Mouse (Mus musculus) hindbrain, postnatal 0 days (tissue): ENCODE data around the gene Ntrk3. TPM values are rescaled to one million over a fixed set of nuclear protein-coding genes. Genes with fewer than 3 reads are reported as not detected.

Experiments
- ATAC-seq: fragments of 200-750 bp; cut with Nextera tagmentation; 2 replicates; pipeline ENCODE4 v1.8.0; 2017; ENCODE audit warnings: mild to moderate bottlenecking, moderate TSS enrichment, moderate library complexity
- DNase-seq: peaks from one replicate; pipeline ENCODE4 v3.0.0-alpha.2; 2015; ENCODE audit warnings: low spot score
- H3K27ac ChIP-seq: fragments of 300-500 bp; sonication (generic); 2 replicates; pipeline ENCODE4 v1.5.1; 2014; ENCODE audit warnings: mild to moderate bottlenecking
- H3K27me3 ChIP-seq: fragments of 300-500 bp; sonication (generic); 2 replicates; pipeline ENCODE4 v1.6.1; 2014; ENCODE audit warnings: low read length, mixed read lengths; ENCODE audit not compliant: insufficient read depth
- H3K36me3 ChIP-seq: fragments of 300-500 bp; sonication (generic); 2 replicates; pipeline ENCODE4 v1.6.1; 2014; ENCODE audit warnings: low read length, mixed read lengths; ENCODE audit not compliant: insufficient read depth
- H3K4me1 ChIP-seq: fragments of 300-500 bp; sonication (generic); 2 replicates; pipeline ENCODE4 v1.6.1; 2014; ENCODE audit warnings: antibody characterized with exemption, low read length, mixed read lengths; ENCODE audit not compliant: insufficient read depth
- H3K4me2 ChIP-seq: fragments of 300-500 bp; sonication (generic); 2 replicates; pipeline ENCODE4 v1.6.1; 2014; ENCODE audit warnings: low read depth, mild to moderate bottlenecking, low read length, moderate library complexity, mixed read lengths
- H3K4me3 ChIP-seq: fragments of 300-500 bp; sonication (generic); 2 replicates; pipeline ENCODE4 v1.5.1; 2014; ENCODE audit warnings: low read length
- H3K9ac ChIP-seq: fragments of 300-500 bp; sonication (generic); replicated peaks from 2 replicates; pipeline ENCODE4 v1.6.1; 2014; ENCODE audit warnings: mild to moderate bottlenecking, low read length, moderate library complexity, mixed read lengths
- H3K9me3 ChIP-seq: fragments of 300-500 bp; sonication (generic); 2 replicates; pipeline ENCODE4 v1.6.1; 2016; ENCODE audit warnings: low read length, mixed read lengths
- CTCF ChIP-seq: IDR thresholded peaks from 2 replicates; pipeline ENCODE4 v1.5.1; 2016; ENCODE audit warnings: antibody characterized with exemption, control low read depth, low read depth
- WGBS: fragments of 180-500 bp; shearing (Covaris S2); extraction: QIAGEN DNeasy Blood & Tissue Kit; methylation state at CpG from one replicate; pipeline ENCODE4 v1.1.7; 2014; 5-methylcytosine and 5-hydroxymethylcytosine counted together
- polyA plus RNA-seq: library from polyadenylated mRNA; unstranded; fragments of >200 nt; fragmentation: Nextera tagmentation; extraction: Ambion mirVana; gene quantifications from 2 replicates; pipeline ENCODE4 v1.2.1, GENCODE M21; 2015
- total RNA-seq: library from RNA; depleted of rRNA; stranded (reverse); fragments of >200 nt; gene quantifications from 2 replicates; pipeline ENCODE4 v1.2.3, GENCODE M21; 2014

Gene Ntrk3
- total and polyA plus RNA-seq, 2 experiments from 2014 or later, result 23.5 to 90.8 TPM

- no peaks in the 10 kb centered on the region for H3K9me3 ChIP-seq
- WGBS, result 79% methylated on average over 12 of the region's 12 CpGs
Observed at GRCm38 (mm10) chr7:78767929-78768531, 30.2 kb upstream of the Ntrk3 start.

DNA sequence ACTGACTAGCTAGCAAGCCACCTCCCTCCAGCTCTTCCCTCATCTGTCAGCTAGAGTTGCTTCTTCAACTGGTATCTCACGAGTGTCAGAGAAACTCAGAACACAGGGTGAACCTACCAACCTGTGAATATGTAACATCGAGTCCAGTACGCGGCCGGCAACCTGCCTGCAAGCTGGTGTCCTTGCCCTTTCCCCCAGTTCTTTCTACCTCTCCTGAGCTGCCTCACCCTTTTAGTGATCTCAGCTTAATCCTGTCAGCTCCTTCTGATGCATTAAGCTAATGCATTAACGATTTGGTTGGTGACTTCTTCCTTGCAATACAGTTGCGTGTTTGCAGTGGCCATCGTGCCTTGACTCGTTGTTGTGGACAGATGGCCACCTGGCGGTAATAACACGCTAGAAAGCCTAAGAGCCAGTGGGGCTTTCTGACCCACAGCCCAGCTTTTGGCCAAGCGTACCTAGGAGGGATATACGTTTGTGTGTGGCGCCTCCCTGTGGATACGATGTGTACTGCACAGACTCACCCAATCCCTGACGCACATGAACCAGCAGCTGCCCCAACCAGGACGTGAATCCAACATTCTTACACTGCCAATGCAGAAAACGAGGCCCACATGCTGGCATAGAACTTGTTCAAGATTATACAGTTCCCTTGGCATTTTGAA is 28.3 kb upstream of the Ntrk3 start:
- peak; percentile 85 for ATAC-seq
- no peak overlapping the region for H3K27ac ChIP-seq
- H3K4me2 ChIP-seq, result peak overlapping the region; percentile 27; the same call in 1 of the 2 replicates
- H3K36me3 ChIP-seq, result no peaks in the 10 kb centered on the region
- no peaks in the 10 kb centered on the region for H3K27me3 ChIP-seq
- H3K9me3 ChIP-seq, result no peaks in the 10 kb centered on the region
- H3K4me1 ChIP-seq, result peaks cover 3% of the 10 kb centered on the region; the same call in 1 of the 2 replicates
- peak; percentile 96 for DNase-seq
- 18% methylated on average over 18 of the region's 18 CpGs for WGBS
- H3K4me3 ChIP-seq, result no peak overlapping the region
- no peak overlapping the region for H3K9ac ChIP-seq
- TF ChIP-seq CTCF, result peak; percentile 100

More at GRCm38 (mm10) chr7:78767929-78768531, 30.2 kb upstream of the Ntrk3 start:
- Histone ChIP-seq H3K27ac (no peak overlapping the region), H3K27me3 (no peaks in the 10 kb centered on the region), H3K9ac (no peak overlapping the region), H3K4me2 (no peak overlapping the region), H3K4me3 (no peak overlapping the region), H3K36me3 (peaks cover 5% of the 10 kb centered on the region; the same call in 1 of the 2 replicates), H3K4me1 (peaks cover 3% of the 10 kb centered on the region; the same call in 1 of the 2 replicates)
- ATAC-seq (peak; percentile 67), DNase-seq (peak; percentile 56)
- no peak for TF ChIP-seq CTCF

- no peak overlapping the region for H3K27ac ChIP-seq
- H3K9me3 ChIP-seq, result no peaks in the 10 kb centered on the region
- peaks cover 3% of the 10 kb centered on the region; the same call in 1 of the 2 replicates for H3K4me1 ChIP-seq
- no peak overlapping the region for H3K9ac ChIP-seq
- peak; percentile 56 for ATAC-seq
- peak; percentile 30; the same call in 1 of the 2 replicates for TF ChIP-seq CTCF
- no peaks in the 10 kb centered on the region for H3K36me3 ChIP-seq
- peak; percentile 62 for DNase-seq
- no peak overlapping the region for H3K4me2 ChIP-seq
- WGBS, result 63% methylated on average over 5 of the region's 5 CpGs
- H3K27me3 ChIP-seq, result no peaks in the 10 kb centered on the region
- no peak overlapping the region for H3K4me3 ChIP-seq
Observed at GRCm38 (mm10) chr7:78765215-78765631, 27.4 kb upstream of the Ntrk3 start.

DNA sequence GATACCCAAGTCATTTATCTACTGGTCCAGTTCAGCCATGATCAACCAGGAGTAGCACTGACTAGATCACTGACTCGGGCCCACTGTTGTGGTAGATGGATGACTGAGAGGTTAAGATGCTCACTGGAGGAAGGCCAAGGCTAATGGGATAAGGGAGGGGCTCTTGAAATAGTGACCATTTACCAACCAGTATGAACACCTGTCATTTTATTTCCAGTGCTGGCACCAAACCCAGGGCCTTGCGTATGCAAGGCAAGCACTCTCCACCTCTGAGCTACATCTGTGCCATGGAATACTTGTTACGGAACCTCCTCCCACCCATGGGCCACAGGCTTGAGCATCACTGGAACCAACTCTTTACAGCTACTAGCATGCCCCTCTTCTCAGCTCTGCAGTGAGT is 26.0 kb upstream of the Ntrk3 start:
- no peak for ATAC-seq
- Histone ChIP-seq H3K4me3 (no peak overlapping the region), H3K27ac (no peak overlapping the region), H3K9ac (no peak overlapping the region), H3K4me2 (no peak overlapping the region), H3K9me3 (no peaks in the 10 kb centered on the region), H3K27me3 (no peaks in the 10 kb centered on the region), H3K4me1 (peaks cover 3% of the 10 kb centered on the region; the same call in 1 of the 2 replicates), H3K36me3 (no peaks in the 10 kb centered on the region)
- no peak for DNase-seq
- TF ChIP-seq CTCF, result no peak
- 72% methylated on average over 3 of the region's 3 CpGs for WGBS

GRCm38 (mm10) chr7:78754458-78755000 is 16.7 kb upstream of the Ntrk3 start:
- 38% methylated on average over 8 of the region's 8 CpGs for WGBS
- H3K27ac ChIP-seq, result no peak overlapping the region
- H3K4me2 ChIP-seq, result no peak overlapping the region
- DNase-seq (no peak), ATAC-seq (no peak)
- no peaks in the 10 kb centered on the region for H3K9me3 ChIP-seq
- H3K27me3 ChIP-seq, result no peaks in the 10 kb centered on the region
- H3K4me3 ChIP-seq, result no peak overlapping the region
- no peak for TF ChIP-seq CTCF
- no peak overlapping the region for H3K9ac ChIP-seq
- no peaks in the 10 kb centered on the region for H3K4me1 ChIP-seq
- H3K36me3 ChIP-seq, result no peaks in the 10 kb centered on the region

- DNase-seq, result no peak
- Histone ChIP-seq H3K27ac (no peak overlapping the region), H3K4me1 (no peaks in the 10 kb centered on the region), H3K4me3 (no peak overlapping the region), H3K27me3 (no peaks in the 10 kb centered on the region), H3K4me2 (no peak overlapping the region), H3K9ac (no peak overlapping the region), H3K36me3 (no peaks in the 10 kb centered on the region), H3K9me3 (no peaks in the 10 kb centered on the region)
- no peak for ATAC-seq
- 67% methylated on average over 7 of the region's 7 CpGs for WGBS
- TF ChIP-seq CTCF, result no peak
Observed at GRCm38 (mm10) chr7:78753752-78754457, 16.1 kb upstream of the Ntrk3 start.
